Mouse (Mus musculus): ENCODE measurements around the gene Gm10382. TPM values are rescaled to one million over a fixed set of nuclear protein-coding genes. Genes with fewer than 3 reads are reported as not detected.
"Not testable (repeated sequence)": the region's sequence is repeated elsewhere in the genome, so short reads cannot be mapped to it uniquely, and the experiment has no call there.

Gene Gm10382
- polyA plus RNA-seq, 1 experiment from 2014 or later = 0.36 TPM

GRCm38 (mm10) chr5:125382673-125383558, 6.2 kb upstream of the Gm10382 start:
- peak; percentile 87 for ATAC-seq (ENCODE audit: low read depth)
- Histone ChIP-seq H3K4me3 (ENCODE audit: low read length) (no peak overlapping the region), H3K4me2 (ENCODE audit: low read depth, low read length) (no peak overlapping the region), H3K9me3 (ENCODE audit: control insufficient read depth, low read length) (no peaks in the 10 kb centered on the region), H3K36me3 (ENCODE audit: control insufficient read depth, insufficient read depth, low read length) (peaks cover 14% of the 10 kb centered on the region), H3K27ac (ENCODE audit: low read length) (no peak overlapping the region), H3K27me3 (ENCODE audit: control insufficient read depth, insufficient read depth, low read depth, low read length) (no peaks in the 10 kb centered on the region), H3K4me1 (replicated peaks; ENCODE audit: control insufficient read depth, insufficient read depth, low read length) (peaks cover 9% of the 10 kb centered on the region), H3K9ac (ENCODE audit: low read length) (no peak overlapping the region)
- 35% methylated on average over 6 of the region's 6 CpGs for WGBS

GRCm38 (mm10) chr5:125383637-125384420, 5.3 kb upstream of the Gm10382 start:
- Histone ChIP-seq H3K27me3 (ENCODE audit: control insufficient read depth, insufficient read depth, low read depth, low read length) (no peaks in the 10 kb centered on the region), H3K9me3 (ENCODE audit: control insufficient read depth, low read length) (no peaks in the 10 kb centered on the region), H3K4me3 (ENCODE audit: low read length) (no peak overlapping the region), H3K27ac (ENCODE audit: low read length) (no peak overlapping the region), H3K36me3 (ENCODE audit: control insufficient read depth, insufficient read depth, low read length) (peaks cover 16% of the 10 kb centered on the region), H3K4me1 (replicated peaks; ENCODE audit: control insufficient read depth, insufficient read depth, low read length) (peaks cover 14% of the 10 kb centered on the region), H3K4me2 (ENCODE audit: low read depth, low read length) (no peak overlapping the region), H3K9ac (ENCODE audit: low read length) (no peak overlapping the region)
- WGBS = 69% methylated on average over 3 of the region's 3 CpGs
- ATAC-seq (ENCODE audit: low read depth) = no peak

GRCm38 (mm10) chr5:125384512-125385214, 4.5 kb upstream of the Gm10382 start:
- H3K4me3 ChIP-seq (ENCODE audit: low read length) = no peak overlapping the region
- no peak overlapping the region for H3K9ac ChIP-seq (ENCODE audit: low read length)
- no peak overlapping the region for H3K4me2 ChIP-seq (ENCODE audit: low read depth, low read length)
- peaks cover 16% of the 10 kb centered on the region for H3K36me3 ChIP-seq (ENCODE audit: control insufficient read depth, insufficient read depth, low read length)
- ATAC-seq (ENCODE audit: low read depth) = no peak
- H3K4me1 ChIP-seq (replicated peaks; ENCODE audit: control insufficient read depth, insufficient read depth, low read length) = peaks cover 14% of the 10 kb centered on the region
- no peak overlapping the region for H3K27ac ChIP-seq (ENCODE audit: low read length)
- H3K27me3 ChIP-seq (ENCODE audit: control insufficient read depth, insufficient read depth, low read depth, low read length) = no peaks in the 10 kb centered on the region
- WGBS = 64% methylated on average over 2 of the region's 2 CpGs
- no peaks in the 10 kb centered on the region for H3K9me3 ChIP-seq (ENCODE audit: control insufficient read depth, low read length)

GRCm38 (mm10) chr5:125385215-125385940, 3.7 kb upstream of the Gm10382 start:
- no peak for ATAC-seq (ENCODE audit: low read depth)
- peaks cover 16% of the 10 kb centered on the region for H3K4me1 ChIP-seq (replicated peaks; ENCODE audit: control insufficient read depth, insufficient read depth, low read length)
- H3K9ac ChIP-seq (ENCODE audit: low read length) = no peak overlapping the region
- no peaks in the 10 kb centered on the region for H3K27me3 ChIP-seq (ENCODE audit: control insufficient read depth, insufficient read depth, low read depth, low read length)
- H3K4me3 ChIP-seq (ENCODE audit: low read length) = 0 out of 2 replicates have a peak overlapping the region, but pooled peaks have one; percentile 7
- 65% methylated on average over 8 of the region's 8 CpGs for WGBS
- no peak overlapping the region for H3K27ac ChIP-seq (ENCODE audit: low read length)
- H3K9me3 ChIP-seq (ENCODE audit: control insufficient read depth, low read length) = no peaks in the 10 kb centered on the region
- no peak overlapping the region for H3K4me2 ChIP-seq (ENCODE audit: low read depth, low read length)
- H3K36me3 ChIP-seq (ENCODE audit: control insufficient read depth, insufficient read depth, low read length) = peaks cover 16% of the 10 kb centered on the region

DNA sequence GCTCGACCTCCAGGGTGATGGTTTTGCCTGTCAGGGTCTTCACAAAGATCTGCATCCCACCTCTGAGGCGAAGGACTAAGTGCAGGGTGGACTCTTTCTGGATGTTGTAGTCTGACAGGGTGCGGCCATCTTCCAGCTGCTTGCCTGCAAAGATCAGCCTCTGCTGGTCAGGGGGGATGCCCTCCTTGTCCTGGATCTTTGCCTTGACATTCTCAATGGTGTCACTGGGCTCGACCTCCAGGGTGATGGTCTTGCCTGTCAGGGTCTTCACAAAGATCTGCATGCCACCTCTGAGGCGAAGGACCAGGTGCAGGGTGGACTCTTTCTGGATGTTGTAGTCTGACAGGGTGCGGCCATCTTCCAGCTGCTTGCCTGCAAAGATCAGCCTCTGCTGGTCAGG, 1.8 kb upstream of the Gm10382 start:
- not testable (repeated sequence) for H3K27ac ChIP-seq (ENCODE audit: low read length)

GRCm38 (mm10) chr5:125388358-125389092, 597 bp upstream of the Gm10382 start:
- no peaks in the 10 kb centered on the region for H3K9me3 ChIP-seq (ENCODE audit: control insufficient read depth, low read length)
- H3K36me3 ChIP-seq (ENCODE audit: control insufficient read depth, insufficient read depth, low read length) = peaks cover 16% of the 10 kb centered on the region
- H3K27me3 ChIP-seq (ENCODE audit: control insufficient read depth, insufficient read depth, low read depth, low read length) = no peaks in the 10 kb centered on the region
- peak overlapping the region; percentile 100 for H3K9ac ChIP-seq (ENCODE audit: low read length)
- ATAC-seq (ENCODE audit: low read depth) = no peak
- peak overlapping the region; percentile 97 for H3K27ac ChIP-seq (ENCODE audit: low read length)
- H3K4me3 ChIP-seq (ENCODE audit: low read length) = peak overlapping the region; percentile 100
- H3K4me2 ChIP-seq (ENCODE audit: low read depth, low read length) = peak overlapping the region; percentile 98
- H3K4me1 ChIP-seq (replicated peaks; ENCODE audit: control insufficient read depth, insufficient read depth, low read length) = peaks cover 33% of the 10 kb centered on the region
- WGBS = 17% methylated on average over 13 of the region's 13 CpGs

More for the DNA sequence above, 1.8 kb upstream of the Gm10382 start:
- H3K4me2 ChIP-seq (ENCODE audit: low read depth, low read length); H3K9me3 ChIP-seq (ENCODE audit: control insufficient read depth, low read length); H3K9ac ChIP-seq (ENCODE audit: low read length); ATAC-seq (ENCODE audit: low read depth); H3K27me3 ChIP-seq (ENCODE audit: control insufficient read depth, insufficient read depth, low read depth, low read length); H3K4me3 ChIP-seq (ENCODE audit: low read length): not testable (repeated sequence)
- Histone ChIP-seq H3K36me3 (ENCODE audit: control insufficient read depth, insufficient read depth, low read length) (peaks cover 16% of the 10 kb centered on the region), H3K4me1 (replicated peaks; ENCODE audit: control insufficient read depth, insufficient read depth, low read length) (peaks cover 26% of the 10 kb centered on the region)
- 88% methylated on average over 5 of the region's 6 CpGs for WGBS

DNA sequence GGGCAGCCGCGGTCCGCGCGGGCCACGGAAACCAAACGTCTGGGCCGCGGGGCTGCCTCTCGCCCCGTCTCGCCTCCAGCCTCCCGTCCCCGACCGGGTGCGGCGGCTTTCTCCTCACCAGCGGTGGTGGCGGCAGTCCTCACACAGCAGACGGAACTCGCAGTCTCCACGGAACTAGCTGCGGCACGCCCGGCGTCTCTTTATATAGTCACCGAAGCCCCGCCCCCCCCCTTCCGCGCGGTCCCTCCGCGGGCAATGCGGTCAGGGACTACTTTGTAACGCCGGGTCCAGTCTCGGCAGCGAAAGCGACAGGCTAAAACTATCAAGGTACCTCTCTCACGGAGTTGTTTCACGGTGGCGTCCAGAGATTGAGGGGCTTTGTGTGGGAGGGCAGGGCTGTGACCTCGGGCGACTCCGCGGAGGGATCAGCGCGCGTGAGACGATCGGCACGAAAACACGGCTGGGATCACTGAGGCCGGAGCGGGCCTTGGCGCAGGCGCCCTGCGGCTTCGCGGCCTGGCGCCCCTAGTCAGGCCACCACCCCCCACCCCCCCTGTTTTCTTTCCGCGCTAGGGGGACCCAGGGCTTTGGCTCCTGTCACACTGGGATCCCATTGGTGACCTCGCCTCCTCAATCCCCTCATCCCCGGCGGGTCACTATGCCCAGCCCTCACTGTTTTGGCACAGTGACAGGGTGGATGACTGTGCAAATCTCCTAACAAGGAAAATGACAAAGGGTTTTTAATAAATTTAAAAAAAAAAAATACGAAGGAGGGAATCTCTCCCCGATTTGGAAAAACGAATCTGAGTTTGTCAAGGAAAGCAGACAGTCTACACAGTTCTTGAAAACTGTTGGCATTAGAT, 688 bp downstream of the Gm10382 start, which contains the start of gene Ubc:
Gene Ubc (minus strand): TSS at position 624 of the 863 bp plus-strand sequence.
- H3K27ac ChIP-seq (ENCODE audit: low read length) = peak within 1 kb of the TSS; percentile 97
- H3K4me2 ChIP-seq (ENCODE audit: low read depth, low read length) = peak within 1 kb of the TSS; percentile 98
- WGBS = under 1% methylated on average over 67 of the region's 69 CpGs
- ATAC-seq (ENCODE audit: low read depth) = peak; percentile 58
- H3K27me3 ChIP-seq (ENCODE audit: control insufficient read depth, insufficient read depth, low read depth, low read length) = no peaks in the 10 kb centered on the region
- peak within 1 kb of the TSS; percentile 100 for H3K9ac ChIP-seq (ENCODE audit: low read length)
- peak within 1 kb of the TSS; percentile 100 for H3K4me3 ChIP-seq (ENCODE audit: low read length)
- peaks cover 44% of the 10 kb centered on the region for H3K4me1 ChIP-seq (replicated peaks; ENCODE audit: control insufficient read depth, insufficient read depth, low read length)
- no peaks in the 10 kb centered on the region for H3K9me3 ChIP-seq (ENCODE audit: control insufficient read depth, low read length)
- H3K36me3 ChIP-seq (ENCODE audit: control insufficient read depth, insufficient read depth, low read length) = peaks cover 11% of the 10 kb centered on the region
